Mouse (Mus musculus) kidney, postnatal 0 days (tissue): ENCODE measurements around the gene A2ml1. TPM values are rescaled to one million over a fixed set of nuclear protein-coding genes. Genes with fewer than 3 reads are reported as not detected.
"Not testable (repeated sequence)": the region's sequence is repeated elsewhere in the genome, so short reads cannot be mapped to it uniquely, and the experiment has no call there.

Experiments
- ATAC-seq: fragments of 200-750 bp; cut with Nextera tagmentation; replicated peaks from 2 replicates; pipeline ENCODE4 v1.8.0; 2017; ENCODE audit warnings: low read depth, moderate number of reproducible peaks, moderate TSS enrichment, moderate library complexity; ENCODE audit not compliant: low FRiP score
- DNase-seq: peaks from one replicate; pipeline ENCODE4 v3.0.0-alpha.2; 2016; ENCODE audit warnings: low spot score
- H3K27ac ChIP-seq: fragments of 300-500 bp; sonication (generic); 2 replicates; pipeline ENCODE4 v1.5.1; 2014; ENCODE audit warnings: mild to moderate bottlenecking
- H3K27me3 ChIP-seq: fragments of 300-500 bp; sonication (generic); 2 replicates; pipeline ENCODE4 v1.6.1; 2014; ENCODE audit warnings: low read length, mixed read lengths; ENCODE audit not compliant: insufficient read depth
- H3K36me3 ChIP-seq: fragments of 300-500 bp; sonication (generic); 2 replicates; pipeline ENCODE4 v1.6.1; 2014; ENCODE audit warnings: low read length, mixed read lengths; ENCODE audit not compliant: insufficient read depth
- H3K4me1 ChIP-seq: fragments of 300-500 bp; sonication (generic); replicated peaks from 2 replicates; pipeline ENCODE4 v1.6.1; 2014; ENCODE audit warnings: antibody characterized with exemption, low read length, mixed read lengths; ENCODE audit not compliant: insufficient read depth
- H3K4me2 ChIP-seq: fragments of 300-500 bp; sonication (generic); 2 replicates; pipeline ENCODE4 v1.6.1; 2014; ENCODE audit warnings: mild to moderate bottlenecking, low read length, moderate library complexity, mixed read lengths
- H3K4me3 ChIP-seq: fragments of 300-500 bp; sonication (generic); replicated peaks from 2 replicates; pipeline ENCODE4 v1.5.1; 2014; ENCODE audit warnings: low read depth, low read length
- H3K9ac ChIP-seq: fragments of 300-500 bp; sonication (generic); 2 replicates; pipeline ENCODE4 v1.6.1; 2014; ENCODE audit warnings: low read depth, low read length
- H3K9me3 ChIP-seq: fragments of 300-500 bp; sonication (generic); replicated peaks from 2 replicates; pipeline ENCODE4 v1.6.1; 2016; ENCODE audit warnings: low read length, inconsistent platforms, mixed read lengths
- CTCF ChIP-seq: IDR thresholded peaks from 2 replicates; pipeline ENCODE4 v1.5.1; 2016; ENCODE audit warnings: antibody characterized with exemption, low read depth, mild to moderate bottlenecking, moderate library complexity
- WGBS: fragments of 180-500 bp; shearing (Covaris S2); extraction: QIAGEN DNeasy Blood & Tissue Kit; methylation state at CpG from one replicate; pipeline ENCODE4 v1.1.7; 2014; 5-methylcytosine and 5-hydroxymethylcytosine counted together
- polyA plus RNA-seq: library from polyadenylated mRNA; unstranded; fragments of >200 nt; fragmentation: Nextera tagmentation; extraction: Ambion mirVana; gene quantifications from 2 replicates; pipeline ENCODE4 v1.2.1, GENCODE M21; 2015

The A2ml1 gene
- polyA plus RNA-seq = 0.71 and 0.84 TPM in 2 replicates

DNA sequence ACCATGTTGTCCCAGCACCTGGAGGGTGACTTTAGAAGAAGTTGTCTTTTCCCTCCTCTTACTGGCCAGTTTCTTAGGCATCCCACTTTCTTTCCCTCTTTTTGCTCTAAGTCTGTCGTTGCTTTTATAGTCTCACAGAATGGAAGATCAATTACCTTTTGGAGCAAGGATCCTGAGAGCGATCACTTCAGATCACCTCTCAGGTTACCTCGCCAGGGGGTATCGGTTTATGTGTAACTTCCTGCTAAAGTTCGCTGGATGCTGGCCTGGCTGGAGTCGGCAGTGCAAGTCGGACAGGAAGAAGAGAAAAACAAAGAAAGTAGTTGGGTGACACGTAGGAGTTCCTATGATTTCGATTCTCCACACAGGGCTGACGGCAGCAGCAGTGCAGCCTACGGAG is at the start of gene A2ml1:
Gene A2ml1, minus strand, starts transcription at position 101 of the 400 bp plus-strand sequence.
- no peak within 1 kb of the TSS for H3K4me3 ChIP-seq
- no peak within 1 kb of the TSS for H3K4me2 ChIP-seq
- no peak for TF ChIP-seq CTCF
- H3K9me3 ChIP-seq = no peaks in the 10 kb centered on the region
- 14% methylated on average over 11 of the region's 11 CpGs for WGBS
- DNase-seq (peak; percentile 25), ATAC-seq (no peak)
- H3K27me3 ChIP-seq = no peaks in the 10 kb centered on the region
- H3K36me3 ChIP-seq = no peaks in the 10 kb centered on the region
- H3K4me1 ChIP-seq = no peaks in the 10 kb centered on the region
- no peak within 1 kb of the TSS for H3K9ac ChIP-seq
- no peak within 1 kb of the TSS for H3K27ac ChIP-seq

- not testable (repeated sequence) for H3K9ac ChIP-seq, H3K27me3 ChIP-seq, H3K4me3 ChIP-seq, H3K4me2 ChIP-seq, H3K4me1 ChIP-seq, H3K36me3 ChIP-seq, H3K27ac ChIP-seq, H3K9me3 ChIP-seq
- ATAC-seq (peak; percentile 75), DNase-seq (peak; percentile 80)
- 52% methylated on average over 13 of the region's 13 CpGs for WGBS
- TF ChIP-seq CTCF = peak; percentile 77
Measured at GRCm38 (mm10) chr6:128629771-128630739, 48.6 kb upstream of the A2ml1 start.

- WGBS = 75% methylated on average over 6 of the region's 6 CpGs
- ATAC-seq, DNase-seq, H3K27me3 ChIP-seq, H3K4me3 ChIP-seq, H3K4me2 ChIP-seq, H3K9ac ChIP-seq, H3K27ac ChIP-seq, H3K36me3 ChIP-seq, H3K4me1 ChIP-seq, H3K9me3 ChIP-seq: not testable (repeated sequence)
Measured at GRCm38 (mm10) chr6:128625246-128625645, 43.8 kb upstream of the A2ml1 start.

GRCm38 (mm10) chr6:128624425-128624824 is 43.0 kb upstream of the A2ml1 start:
- H3K36me3 ChIP-seq = no peaks in the 10 kb centered on the region
- H3K9ac ChIP-seq = no peak overlapping the region
- DNase-seq (no peak), ATAC-seq (no peak)
- H3K9me3 ChIP-seq = no peaks in the 10 kb centered on the region
- H3K4me2 ChIP-seq = no peak overlapping the region
- no peaks in the 10 kb centered on the region for H3K4me1 ChIP-seq
- no peak overlapping the region for H3K4me3 ChIP-seq
- no peak for TF ChIP-seq CTCF
- no peaks in the 10 kb centered on the region for H3K27me3 ChIP-seq
- 82% methylated on average over 4 of the region's 4 CpGs for WGBS
- H3K27ac ChIP-seq = no peak overlapping the region

- not testable (repeated sequence) for H3K27me3 ChIP-seq, H3K4me2 ChIP-seq
- WGBS = 98% methylated on average over 5 of the region's 5 CpGs
Measured at GRCm38 (mm10) chr6:128623433-128623832, 42.0 kb upstream of the A2ml1 start, which contains the start of gene Klrb1a. Klrb1a (minus strand) TSS chr6:128623533.

GRCm38 (mm10) chr6:128622733-128623132 is 41.3 kb upstream of the A2ml1 start:
- TF ChIP-seq CTCF = no peak
- DNase-seq (no peak), ATAC-seq (no peak)
- Histone ChIP-seq H3K9ac (no peak overlapping the region), H3K36me3 (no peaks in the 10 kb centered on the region), H3K27ac (no peak overlapping the region), H3K9me3 (no peaks in the 10 kb centered on the region), H3K27me3 (no peaks in the 10 kb centered on the region), H3K4me3 (no peak overlapping the region), H3K4me2 (no peak overlapping the region), H3K4me1 (no peaks in the 10 kb centered on the region)
- WGBS = 46% methylated on average over 2 of the region's 2 CpGs

More at GRCm38 (mm10) chr6:128623433-128623832, 42.0 kb upstream of the A2ml1 start, which contains the start of gene Klrb1a:
- DNase-seq, H3K4me3 ChIP-seq, ATAC-seq, H3K27ac ChIP-seq, H3K36me3 ChIP-seq, H3K4me1 ChIP-seq, H3K9ac ChIP-seq, H3K9me3 ChIP-seq: not testable (repeated sequence)
